Mouse (Mus musculus) lung, postnatal 0 days (tissue): ENCODE data around the gene Gm37240. TPM values are rescaled to one million over a fixed set of nuclear protein-coding genes. Genes with fewer than 3 reads are reported as not detected.

Experiments used
- ATAC-seq: fragments of 200-750 bp; cut with Nextera tagmentation; 2 replicates; pipeline ENCODE4 v1.8.0; 2017; ENCODE audit warnings: moderate library complexity
- DNase-seq: peaks from one replicate; pipeline ENCODE4 v3.0.0-alpha.2; 2016; ENCODE audit warnings: low spot score
- H3K27ac ChIP-seq: fragments of 300-500 bp; sonication (generic); 2 replicates; pipeline ENCODE4 v1.5.1; 2014; ENCODE audit warnings: antibody characterized with exemption, mild to moderate bottlenecking, low read length, mixed read lengths
- H3K27me3 ChIP-seq: fragments of 300-500 bp; sonication (generic); replicated peaks from 2 replicates; pipeline ENCODE4 v1.6.1; 2014; ENCODE audit warnings: low read length, mixed read lengths; ENCODE audit not compliant: insufficient read depth
- H3K36me3 ChIP-seq: fragments of 300-500 bp; sonication (generic); 2 replicates; pipeline ENCODE4 v1.6.1; 2014; ENCODE audit warnings: low read length, mixed read lengths; ENCODE audit not compliant: insufficient read depth
- H3K4me1 ChIP-seq: fragments of 300-500 bp; sonication (generic); 2 replicates; pipeline ENCODE4 v1.6.1; 2014; ENCODE audit warnings: antibody characterized with exemption, low read depth, low read length, mixed read lengths; ENCODE audit not compliant: insufficient read depth
- H3K4me2 ChIP-seq: fragments of 300-500 bp; sonication (generic); replicated peaks from 2 replicates; pipeline ENCODE4 v1.6.1; 2014; ENCODE audit warnings: low read depth, mild to moderate bottlenecking, low read length, moderate library complexity, mixed read lengths
- H3K4me3 ChIP-seq: fragments of 300-500 bp; sonication (generic); 2 replicates; pipeline ENCODE4 v1.5.1; 2014; ENCODE audit warnings: low read depth, low read length
- H3K9ac ChIP-seq: fragments of 300-500 bp; sonication (generic); replicated peaks from 2 replicates; pipeline ENCODE4 v1.6.1; 2014; ENCODE audit warnings: low read depth, mild to moderate bottlenecking
- H3K9me3 ChIP-seq: fragments of 300-500 bp; sonication (generic); 2 replicates; pipeline ENCODE4 v1.6.1; 2016; ENCODE audit warnings: low read length, mixed read lengths
- CTCF ChIP-seq: IDR thresholded peaks from 2 replicates; pipeline ENCODE4 v1.5.1; 2016; ENCODE audit warnings: antibody characterized with exemption, mild to moderate bottlenecking
- EP300 ChIP-seq: IDR thresholded peaks from 2 replicates; pipeline ENCODE4 v1.6.1; 2016; ENCODE audit warnings: antibody characterized with exemption, mild to moderate bottlenecking, control low read depth
- WGBS: fragments of 180-500 bp; shearing (Covaris S2); extraction: QIAGEN DNeasy Blood & Tissue Kit; methylation state at CpG from one replicate; pipeline ENCODE4 v1.1.7; 2014; 5-methylcytosine and 5-hydroxymethylcytosine counted together
- polyA plus RNA-seq: library from polyadenylated mRNA; unstranded; fragments of >200 nt; fragmentation: Nextera tagmentation; extraction: Ambion mirVana; gene quantifications from 2 replicates; pipeline ENCODE4 v1.2.1, GENCODE M21; 2015

Gene Gm37240
- polyA plus RNA-seq, 1 experiment from 2014 or later: 8.9 TPM

GRCm38 (mm10) chr3:84852877-84853276 is 1034.4 kb downstream of the Gm37240 start:
- Histone ChIP-seq H3K9ac (no peak overlapping the region), H3K4me3 (no peak overlapping the region), H3K36me3 (no peaks in the 10 kb centered on the region), H3K4me1 (peaks cover 5% of the 10 kb centered on the region; the same call in 1 of the 2 replicates), H3K9me3 (no peaks in the 10 kb centered on the region), H3K4me2 (no peak overlapping the region), H3K27ac (peak overlapping the region; percentile 35), H3K27me3 (no peaks in the 10 kb centered on the region)
- peak; percentile 92 for TF ChIP-seq EP300
- no peak for TF ChIP-seq CTCF
- 45% methylated on average over 7 of the region's 7 CpGs for WGBS
- DNase-seq (peak; percentile 73), ATAC-seq (peak; percentile 83)

- 8% methylated on average over 1 of the region's 1 CpGs for WGBS
- TF ChIP-seq EP300 (peak; percentile 69), CTCF (no peak)
These were observed 1035.5 kb downstream of the Gm37240 start for GRCm38 (mm10) chr3:84851801-84852200.

GRCm38 (mm10) chr3:84850418-84850817 is 1036.9 kb downstream of the Gm37240 start:
- Histone ChIP-seq H3K4me2 (no peak overlapping the region), H3K4me3 (no peak overlapping the region), H3K27me3 (no peaks in the 10 kb centered on the region), H3K27ac (no peak overlapping the region), H3K9me3 (no peaks in the 10 kb centered on the region), H3K4me1 (peaks cover 5% of the 10 kb centered on the region; the same call in 1 of the 2 replicates), H3K36me3 (no peaks in the 10 kb centered on the region), H3K9ac (no peak overlapping the region)
- ATAC-seq: no peak
- 94% methylated on average over 1 of the region's 1 CpGs for WGBS
- no peak for TF ChIP-seq CTCF
- TF ChIP-seq EP300: no peak
- no peak for DNase-seq

More at GRCm38 (mm10) chr3:84851801-84852200, 1035.5 kb downstream of the Gm37240 start:
- peak; percentile 18; the same call in 1 of the 2 replicates for ATAC-seq
- Histone ChIP-seq H3K36me3 (no peaks in the 10 kb centered on the region), H3K9ac (no peak overlapping the region), H3K27me3 (no peaks in the 10 kb centered on the region), H3K27ac (no peak overlapping the region), H3K4me1 (peaks cover 5% of the 10 kb centered on the region; the same call in 1 of the 2 replicates), H3K4me3 (no peak overlapping the region), H3K4me2 (no peak overlapping the region), H3K9me3 (no peaks in the 10 kb centered on the region)
- DNase-seq: peak; percentile 59

GRCm38 (mm10) chr3:84848798-84849197 is 1038.5 kb downstream of the Gm37240 start:
- H3K4me3 ChIP-seq: no peak overlapping the region
- no peak overlapping the region for H3K27ac ChIP-seq
- H3K4me1 ChIP-seq: peaks cover 5% of the 10 kb centered on the region; the same call in 1 of the 2 replicates
- 54% methylated on average over 4 of the region's 4 CpGs for WGBS
- TF ChIP-seq CTCF (peak; percentile 15; the same call in 1 of the 2 replicates), EP300 (peak; percentile 88)
- H3K36me3 ChIP-seq: no peaks in the 10 kb centered on the region
- H3K9me3 ChIP-seq: no peaks in the 10 kb centered on the region
- H3K27me3 ChIP-seq: no peaks in the 10 kb centered on the region
- ATAC-seq (peak; percentile 83), DNase-seq (peak; percentile 72)
- no peak overlapping the region for H3K9ac ChIP-seq
- no peak overlapping the region for H3K4me2 ChIP-seq

GRCm38 (mm10) chr3:84843594-84843993 is 1043.7 kb downstream of the Gm37240 start:
- H3K9me3 ChIP-seq: no peaks in the 10 kb centered on the region
- H3K4me3 ChIP-seq: no peak overlapping the region
- ATAC-seq: peak; percentile 67
- DNase-seq: peak; percentile 89
- H3K36me3 ChIP-seq: no peaks in the 10 kb centered on the region
- no peaks in the 10 kb centered on the region for H3K27me3 ChIP-seq
- H3K4me2 ChIP-seq: no peak overlapping the region
- no peak overlapping the region for H3K9ac ChIP-seq
- WGBS: 23% methylated on average over 1 of the region's 1 CpGs
- H3K4me1 ChIP-seq: no peaks in the 10 kb centered on the region
- no peak overlapping the region for H3K27ac ChIP-seq
- TF ChIP-seq EP300 (peak; percentile 48; the same call in 1 of the 2 replicates), CTCF (peak; percentile 79)

GRCm38 (mm10) chr3:84842793-84843192 is 1044.5 kb downstream of the Gm37240 start:
- Histone ChIP-seq H3K9me3 (no peaks in the 10 kb centered on the region), H3K9ac (no peak overlapping the region), H3K27ac (no peak overlapping the region), H3K4me2 (no peak overlapping the region), H3K36me3 (no peaks in the 10 kb centered on the region), H3K4me3 (no peak overlapping the region), H3K27me3 (no peaks in the 10 kb centered on the region), H3K4me1 (no peaks in the 10 kb centered on the region)
- 83% methylated on average over 2 of the region's 2 CpGs for WGBS
- ATAC-seq (no peak), DNase-seq (no peak)
- TF ChIP-seq CTCF (no peak), EP300 (no peak)
